Mouse (Mus musculus): ENCODE results near the gene Ppp1r13l. TPM values are rescaled to one million over a fixed set of nuclear protein-coding genes. Genes with fewer than 3 reads are reported as not detected.

The Ppp1r13l gene
- polyA plus RNA-seq, 1 experiment from 2014 or later, result 3.0 TPM

- H3K27me3 ChIP-seq (replicated peaks; ENCODE audit: control insufficient read depth, insufficient read depth, low read length), result no peaks in the 10 kb centered on the region
- H3K9me3 ChIP-seq (ENCODE audit: control insufficient read depth, low read length), result no peaks in the 10 kb centered on the region
- no peaks in the 10 kb centered on the region for H3K36me3 ChIP-seq (ENCODE audit: control insufficient read depth, insufficient read depth)
- H3K4me3 ChIP-seq (replicated peaks; ENCODE audit: low read length), result no peak overlapping the region
- no peak overlapping the region for H3K4me2 ChIP-seq (ENCODE audit: low read length)
- H3K9ac ChIP-seq (replicated peaks; ENCODE audit: low read depth, low read length), result no peak overlapping the region
- no peak for ATAC-seq
- peaks cover 3% of the 10 kb centered on the region; the same call in 1 of the 2 replicates for H3K4me1 ChIP-seq (replicated peaks; ENCODE audit: control insufficient read depth, insufficient read depth, low read length)
- WGBS, result 90% methylated on average over 2 of the region's 2 CpGs
- no peak overlapping the region for H3K27ac ChIP-seq (ENCODE audit: low read length)
Observed at GRCm38 (mm10) chr7:19373367-19373766, 13.8 kb downstream of the Ppp1r13l start.

DNA sequence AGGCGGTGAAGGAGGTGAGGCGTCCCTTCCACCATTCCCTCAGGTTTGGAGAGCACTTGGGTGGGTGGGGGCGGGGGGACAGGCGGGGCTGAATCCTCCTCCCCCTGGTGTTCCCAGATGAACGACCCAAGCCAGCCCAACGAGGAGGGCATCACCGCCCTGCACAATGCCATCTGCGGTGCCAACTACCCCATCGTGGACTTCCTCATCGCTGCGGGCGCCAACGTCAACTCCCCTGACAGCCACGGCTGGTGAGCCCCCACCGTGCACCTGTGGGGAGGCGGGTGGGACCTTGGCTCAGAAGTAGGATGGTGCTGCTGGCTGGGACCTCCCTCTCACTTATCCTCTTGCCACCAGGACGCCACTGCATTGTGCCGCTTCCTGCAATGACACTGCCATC, 15.8 kb downstream of the Ppp1r13l start:
- Histone ChIP-seq H3K4me1 (replicated peaks; ENCODE audit: control insufficient read depth, insufficient read depth, low read length) (no peaks in the 10 kb centered on the region), H3K27me3 (replicated peaks; ENCODE audit: control insufficient read depth, insufficient read depth, low read length) (no peaks in the 10 kb centered on the region), H3K4me3 (replicated peaks; ENCODE audit: low read length) (no peak overlapping the region), H3K9ac (replicated peaks; ENCODE audit: low read depth, low read length) (no peak overlapping the region), H3K27ac (ENCODE audit: low read length) (no peak overlapping the region), H3K36me3 (ENCODE audit: control insufficient read depth, insufficient read depth) (no peaks in the 10 kb centered on the region), H3K4me2 (ENCODE audit: low read length) (no peak overlapping the region), H3K9me3 (ENCODE audit: control insufficient read depth, low read length) (no peaks in the 10 kb centered on the region)
- 82% methylated on average over 18 of the region's 18 CpGs for WGBS
- no peak for ATAC-seq

DNA sequence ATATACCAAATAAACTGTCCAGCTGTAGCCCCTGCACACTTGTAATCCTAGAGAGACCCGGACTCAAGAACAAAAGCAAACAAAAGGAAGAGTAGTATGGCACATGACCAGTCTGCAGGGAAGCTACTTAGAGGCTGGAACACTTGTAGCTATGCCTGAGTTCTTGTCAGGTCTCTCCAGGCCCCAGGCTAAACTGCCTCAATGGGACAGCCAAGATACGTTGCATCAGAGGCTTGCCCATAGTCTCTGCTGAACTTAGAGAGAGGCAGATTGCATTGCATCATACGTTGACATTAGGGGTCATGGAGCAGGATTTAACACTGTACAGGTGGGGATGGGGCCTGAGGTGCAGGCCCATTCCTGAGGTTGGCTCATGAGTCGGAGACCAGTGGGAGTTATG, 16.5 kb downstream of the Ppp1r13l start:
- Histone ChIP-seq H3K4me3 (replicated peaks; ENCODE audit: low read length) (no peak overlapping the region), H3K9me3 (ENCODE audit: control insufficient read depth, low read length) (no peaks in the 10 kb centered on the region), H3K4me2 (ENCODE audit: low read length) (no peak overlapping the region), H3K9ac (replicated peaks; ENCODE audit: low read depth, low read length) (no peak overlapping the region), H3K27me3 (replicated peaks; ENCODE audit: control insufficient read depth, insufficient read depth, low read length) (no peaks in the 10 kb centered on the region), H3K27ac (ENCODE audit: low read length) (no peak overlapping the region), H3K36me3 (ENCODE audit: control insufficient read depth, insufficient read depth) (no peaks in the 10 kb centered on the region), H3K4me1 (replicated peaks; ENCODE audit: control insufficient read depth, insufficient read depth, low read length) (no peaks in the 10 kb centered on the region)
- ATAC-seq, result no peak
- WGBS, result 90% methylated on average over 4 of the region's 4 CpGs

DNA sequence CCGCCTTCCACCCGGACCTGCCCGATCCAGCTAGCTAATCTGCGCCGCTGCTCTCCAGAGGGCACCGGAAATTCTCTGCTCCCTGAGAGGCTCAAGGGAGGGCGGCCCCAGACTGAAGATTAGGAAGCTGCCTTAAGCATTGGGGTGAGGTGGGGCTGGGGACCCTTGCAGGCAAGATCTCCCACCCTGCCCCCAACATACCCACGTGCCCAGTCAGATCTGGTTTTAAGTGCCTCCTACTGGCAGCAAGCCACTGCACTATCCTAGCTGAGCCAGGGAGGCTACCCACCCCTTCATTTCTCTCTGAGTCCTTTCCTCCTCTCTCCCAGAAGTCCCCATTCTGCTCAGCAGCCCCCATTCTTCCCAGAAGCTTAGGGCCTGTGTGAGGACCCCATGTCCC, 18.5 kb downstream of the Ppp1r13l start:
- 83% methylated on average over 8 of the region's 8 CpGs for WGBS
- no peak overlapping the region for H3K9ac ChIP-seq (replicated peaks; ENCODE audit: low read depth, low read length)

DNA sequence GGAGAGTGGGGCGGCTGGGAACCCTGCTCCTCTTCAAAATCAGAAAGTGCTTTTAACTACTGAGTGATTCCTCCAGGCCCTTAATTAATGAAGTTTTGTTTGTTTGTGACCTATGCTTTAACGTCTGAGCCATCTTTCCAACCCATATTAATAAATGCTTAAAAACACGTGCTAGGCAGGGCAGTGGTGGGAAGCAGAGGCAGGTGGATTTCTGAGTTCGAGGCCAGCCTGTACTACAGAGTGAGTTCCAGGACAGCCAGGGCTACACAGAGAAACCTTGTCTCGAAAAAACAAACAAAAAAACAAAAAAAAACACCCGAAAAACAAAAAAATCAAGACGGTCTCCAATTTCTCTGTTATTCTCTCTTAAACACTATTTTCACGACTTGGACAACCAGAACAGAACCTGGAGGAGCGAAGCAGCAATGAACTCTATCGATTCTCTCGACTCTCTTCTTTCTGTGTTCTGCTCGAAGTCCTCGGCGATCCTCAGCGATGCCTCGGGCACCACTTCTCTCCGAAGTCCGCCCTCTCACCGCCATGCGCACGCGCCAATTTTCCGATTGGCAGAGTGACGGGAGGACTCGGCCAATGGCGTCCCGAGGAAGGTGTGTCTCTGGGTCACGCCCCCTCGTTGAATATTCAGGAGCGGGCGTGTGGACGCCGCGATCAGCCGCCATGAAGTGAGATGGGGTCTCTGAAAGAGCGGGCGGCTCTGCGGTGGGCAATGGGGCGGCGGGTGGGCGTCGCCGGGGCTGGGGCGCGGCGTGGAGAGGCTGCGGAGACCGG, 22.0 kb downstream of the Ppp1r13l start, which contains the start of gene Ercc2:
Ercc2 (plus strand) TSS at position 634 of the 789 bp plus-strand sequence.
- Histone ChIP-seq H3K4me1 (replicated peaks; ENCODE audit: control insufficient read depth, insufficient read depth, low read length) (peaks cover 17% of the 10 kb centered on the region), H3K4me3 (replicated peaks; ENCODE audit: low read length) (peak within 1 kb of the TSS; percentile 95), H3K27me3 (replicated peaks; ENCODE audit: control insufficient read depth, insufficient read depth, low read length) (no peaks in the 10 kb centered on the region), H3K36me3 (ENCODE audit: control insufficient read depth, insufficient read depth) (0 out of 2 replicates have a peak, but pooled peaks cover 10% of the 10 kb centered on the region), H3K4me2 (ENCODE audit: low read length) (peak within 1 kb of the TSS; percentile 87), H3K9me3 (ENCODE audit: control insufficient read depth, low read length) (no peaks in the 10 kb centered on the region), H3K9ac (replicated peaks; ENCODE audit: low read depth, low read length) (peak within 1 kb of the TSS; percentile 84), H3K27ac (ENCODE audit: low read length) (peak within 1 kb of the TSS; percentile 53)
- 7% methylated on average over 46 of the region's 48 CpGs for WGBS
- ATAC-seq, result peak; percentile 97

More for the DNA sequence above, 18.5 kb downstream of the Ppp1r13l start:
- no peak for ATAC-seq
- no peaks in the 10 kb centered on the region for H3K27me3 ChIP-seq (replicated peaks; ENCODE audit: control insufficient read depth, insufficient read depth, low read length)
- H3K4me2 ChIP-seq (ENCODE audit: low read length), result no peak overlapping the region
- no peak overlapping the region for H3K4me3 ChIP-seq (replicated peaks; ENCODE audit: low read length)
- peaks cover 7% of the 10 kb centered on the region for H3K4me1 ChIP-seq (replicated peaks; ENCODE audit: control insufficient read depth, insufficient read depth, low read length)
- H3K27ac ChIP-seq (ENCODE audit: low read length), result no peak overlapping the region
- H3K9me3 ChIP-seq (ENCODE audit: control insufficient read depth, low read length), result no peaks in the 10 kb centered on the region
- no peaks in the 10 kb centered on the region for H3K36me3 ChIP-seq (ENCODE audit: control insufficient read depth, insufficient read depth)

GRCm38 (mm10) chr7:19382166-19382541, 22.6 kb downstream of the Ppp1r13l start:
- peak overlapping the region; percentile 53 for H3K27ac ChIP-seq (ENCODE audit: low read length)
- H3K4me1 ChIP-seq (replicated peaks; ENCODE audit: control insufficient read depth, insufficient read depth, low read length), result peaks cover 17% of the 10 kb centered on the region
- H3K4me2 ChIP-seq (ENCODE audit: low read length), result peak overlapping the region; percentile 87
- peaks cover 15% of the 10 kb centered on the region; the same call in 1 of the 2 replicates for H3K36me3 ChIP-seq (ENCODE audit: control insufficient read depth, insufficient read depth)
- no peaks in the 10 kb centered on the region for H3K27me3 ChIP-seq (replicated peaks; ENCODE audit: control insufficient read depth, insufficient read depth, low read length)
- H3K9me3 ChIP-seq (ENCODE audit: control insufficient read depth, low read length), result no peaks in the 10 kb centered on the region
- H3K4me3 ChIP-seq (replicated peaks; ENCODE audit: low read length), result peak overlapping the region; percentile 95
- 0% methylated on average over 32 of the region's 37 CpGs for WGBS
- peak overlapping the region; percentile 84 for H3K9ac ChIP-seq (replicated peaks; ENCODE audit: low read depth, low read length)
- ATAC-seq, result peak; percentile 45

DNA sequence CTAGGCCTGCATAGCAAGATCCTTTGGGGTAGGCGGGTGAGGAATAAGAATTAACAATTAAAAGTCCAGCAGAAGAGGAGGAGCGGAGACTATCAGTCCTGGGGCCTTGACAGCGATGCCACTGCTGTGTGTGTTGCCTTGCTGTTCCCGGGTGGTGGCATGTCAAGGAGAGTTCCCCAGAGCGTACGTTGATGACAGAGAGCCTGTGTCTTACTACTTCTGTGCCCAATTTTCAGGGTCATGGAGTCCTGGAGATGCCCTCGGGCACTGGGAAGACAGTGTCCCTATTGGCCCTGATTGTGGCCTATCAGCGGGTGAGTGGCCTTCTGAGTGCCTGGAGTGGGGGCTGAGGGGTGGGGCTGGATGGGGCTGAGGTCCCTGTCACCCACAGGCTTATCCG, 24.2 kb downstream of the Ppp1r13l start:
- peak overlapping the region; percentile 87 for H3K4me2 ChIP-seq (ENCODE audit: low read length)
- peaks cover 17% of the 10 kb centered on the region for H3K4me1 ChIP-seq (replicated peaks; ENCODE audit: control insufficient read depth, insufficient read depth, low read length)
- peaks cover 21% of the 10 kb centered on the region for H3K36me3 ChIP-seq (ENCODE audit: control insufficient read depth, insufficient read depth)
- ATAC-seq, result no peak
- no peak overlapping the region for H3K9ac ChIP-seq (replicated peaks; ENCODE audit: low read depth, low read length)
- 89% methylated on average over 9 of the region's 9 CpGs for WGBS
- no peaks in the 10 kb centered on the region for H3K27me3 ChIP-seq (replicated peaks; ENCODE audit: control insufficient read depth, insufficient read depth, low read length)
- H3K9me3 ChIP-seq (ENCODE audit: control insufficient read depth, low read length), result no peaks in the 10 kb centered on the region
- no peak overlapping the region for H3K4me3 ChIP-seq (replicated peaks; ENCODE audit: low read length)
- no peak overlapping the region for H3K27ac ChIP-seq (ENCODE audit: low read length)

- no peak overlapping the region for H3K4me3 ChIP-seq (replicated peaks; ENCODE audit: low read length)
- H3K4me2 ChIP-seq (ENCODE audit: low read length), result no peak overlapping the region
- 65% methylated on average over 10 of the region's 10 CpGs for WGBS
- no peak overlapping the region for H3K9ac ChIP-seq (replicated peaks; ENCODE audit: low read depth, low read length)
- H3K27me3 ChIP-seq (replicated peaks; ENCODE audit: control insufficient read depth, insufficient read depth, low read length), result no peaks in the 10 kb centered on the region
- peaks cover 3% of the 10 kb centered on the region; the same call in 1 of the 2 replicates for H3K4me1 ChIP-seq (replicated peaks; ENCODE audit: control insufficient read depth, insufficient read depth, low read length)
- no peaks in the 10 kb centered on the region for H3K9me3 ChIP-seq (ENCODE audit: control insufficient read depth, low read length)
- peaks cover 56% of the 10 kb centered on the region for H3K36me3 ChIP-seq (ENCODE audit: control insufficient read depth, insufficient read depth)
- ATAC-seq, result no peak
- no peak overlapping the region for H3K27ac ChIP-seq (ENCODE audit: low read length)
Observed at GRCm38 (mm10) chr7:19388699-19389413, 29.3 kb downstream of the Ppp1r13l start.

GRCm38 (mm10) chr7:19394484-19394883, 34.9 kb downstream of the Ppp1r13l start:
- no peak overlapping the region for H3K4me3 ChIP-seq (replicated peaks; ENCODE audit: low read length)
- H3K36me3 ChIP-seq (ENCODE audit: control insufficient read depth, insufficient read depth), result peaks cover 39% of the 10 kb centered on the region

More at GRCm38 (mm10) chr7:19394484-19394883, 34.9 kb downstream of the Ppp1r13l start:
- Histone ChIP-seq H3K4me1 (replicated peaks; ENCODE audit: control insufficient read depth, insufficient read depth, low read length) (peaks cover 3% of the 10 kb centered on the region), H3K4me2 (ENCODE audit: low read length) (no peak overlapping the region), H3K27ac (ENCODE audit: low read length) (no peak overlapping the region), H3K27me3 (replicated peaks; ENCODE audit: control insufficient read depth, insufficient read depth, low read length) (no peaks in the 10 kb centered on the region), H3K9me3 (ENCODE audit: control insufficient read depth, low read length) (no peaks in the 10 kb centered on the region), H3K9ac (replicated peaks; ENCODE audit: low read depth, low read length) (no peak overlapping the region)
- 85% methylated on average over 8 of the region's 8 CpGs for WGBS
- no peak for ATAC-seq
